Mouse (Mus musculus): ENCODE measurements around the gene Bscl2.
"Not testable (repeated sequence)": the region's sequence is repeated elsewhere in the genome, so short reads cannot be mapped to it uniquely, and the experiment has no call there.

Bscl2 gene

GRCm38 (mm10) chr19:8871267-8872186 is 34.3 kb downstream of the Bscl2 start, which contains the start of gene Ubxn1:
Ubxn1 (plus strand) TSS chr19:8871496.
- DNase-seq (ENCODE audit: low read depth, low spot score): peak; percentile 100

DNA sequence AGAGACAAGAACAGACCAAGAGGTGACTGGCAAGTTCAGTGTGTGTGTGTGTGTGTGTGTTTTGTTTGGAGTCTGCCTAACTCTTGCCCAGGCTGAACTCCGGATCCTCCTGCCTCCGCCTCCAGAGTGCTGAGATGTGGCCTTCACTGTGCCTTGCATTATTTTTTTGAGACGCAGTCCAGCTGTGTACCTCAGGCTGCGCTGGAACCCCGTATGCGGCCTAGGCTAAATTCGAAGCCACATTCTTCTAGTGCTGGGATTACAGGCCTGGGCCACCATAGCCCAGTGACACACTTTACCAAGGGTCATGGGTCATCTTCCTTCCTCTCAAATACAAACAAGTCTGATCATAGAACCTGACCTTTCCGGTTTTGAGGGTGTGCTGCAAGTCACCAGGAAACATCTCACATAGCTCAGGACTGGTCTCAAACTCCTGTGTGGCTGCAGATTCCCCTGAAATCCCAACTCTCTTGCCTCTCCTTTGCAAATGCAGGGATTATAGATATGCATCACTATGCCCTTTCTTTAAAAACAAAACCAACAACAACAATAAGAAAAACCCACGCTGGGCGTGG is 35.1 kb downstream of the Bscl2 start:
- DNase-seq (ENCODE audit: low read depth, low spot score): peak; percentile 88

DNA sequence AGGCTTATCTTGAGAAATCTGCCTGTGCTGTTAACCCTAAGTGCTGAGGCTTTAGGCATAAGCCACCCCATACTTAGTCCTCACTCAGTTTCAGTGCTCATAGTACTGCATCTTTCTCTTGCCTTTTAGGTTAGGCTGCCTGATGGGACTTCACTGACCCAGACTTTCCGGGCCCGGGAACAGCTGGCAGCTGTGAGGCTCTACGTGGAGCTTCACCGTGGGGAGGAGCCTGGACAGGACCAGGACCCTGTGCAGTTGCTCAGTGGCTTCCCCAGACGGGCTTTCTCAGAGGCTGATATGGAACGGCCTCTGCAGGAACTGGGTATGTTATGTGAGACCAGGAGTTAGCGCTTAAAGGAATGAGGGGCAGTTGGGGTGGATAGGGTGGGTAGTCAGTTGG is 37.8 kb downstream of the Bscl2 start:
- no peak for DNase-seq (ENCODE audit: low read depth, low spot score)

- peak; percentile 94 for DNase-seq (ENCODE audit: low read depth, low spot score)
Measured at GRCm38 (mm10) chr19:8880311-8881033, 43.2 kb downstream of the Bscl2 start, which contains the start of gene Uqcc3. Uqcc3 (minus strand) TSS chr19:8880923.

- DNase-seq (ENCODE audit: low read depth, low spot score): no peak
Measured at GRCm38 (mm10) chr19:8881034-8881392, 43.7 kb downstream of the Bscl2 start.

GRCm38 (mm10) chr19:8883616-8884015 is 46.3 kb downstream of the Bscl2 start, which contains the start of the genes Lbhd1 and Gm49403:
Lbhd1 (plus strand) TSS chr19:8883732.
Gm49403 (plus strand) TSS chr19:8883930.
- no peak for DNase-seq (ENCODE audit: low read depth, low spot score)

DNA sequence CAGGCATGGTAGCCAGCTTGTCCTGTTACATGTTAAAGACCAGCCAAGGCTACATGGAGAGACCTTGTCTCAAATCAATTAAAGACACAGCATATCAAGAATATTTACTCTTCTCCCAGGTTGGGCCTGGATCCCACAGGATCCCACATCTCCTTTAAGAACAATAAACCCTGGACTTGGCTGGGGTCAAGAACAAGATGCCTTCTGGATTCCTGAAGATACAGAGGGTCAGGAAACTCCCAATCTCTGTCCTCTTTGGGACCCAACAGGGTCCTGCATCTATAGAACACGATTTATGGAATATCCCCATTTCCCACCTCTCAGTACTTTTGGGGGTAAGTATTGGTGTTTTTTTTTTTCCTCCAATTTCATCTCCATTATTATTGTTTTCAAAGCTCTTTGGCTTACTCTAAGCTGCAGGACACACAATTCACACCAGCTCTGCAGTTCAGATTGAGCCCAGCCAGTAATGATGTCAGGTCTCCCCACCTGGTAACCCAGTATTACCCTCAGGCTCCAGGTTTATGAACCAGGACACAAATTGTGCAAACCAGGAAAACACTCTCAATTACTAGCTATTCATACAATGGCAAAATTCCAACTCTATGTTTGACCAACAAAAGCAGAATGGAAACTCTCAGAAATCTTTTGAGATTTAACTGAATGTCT is 49.8 kb downstream of the Bscl2 start:
- peak; percentile 63 for DNase-seq (ENCODE audit: low read depth, low spot score)

- peak; percentile 67 for DNase-seq (ENCODE audit: low read depth, low spot score)
Measured at GRCm38 (mm10) chr19:8887585-8888463, 50.6 kb downstream of the Bscl2 start.

DNA sequence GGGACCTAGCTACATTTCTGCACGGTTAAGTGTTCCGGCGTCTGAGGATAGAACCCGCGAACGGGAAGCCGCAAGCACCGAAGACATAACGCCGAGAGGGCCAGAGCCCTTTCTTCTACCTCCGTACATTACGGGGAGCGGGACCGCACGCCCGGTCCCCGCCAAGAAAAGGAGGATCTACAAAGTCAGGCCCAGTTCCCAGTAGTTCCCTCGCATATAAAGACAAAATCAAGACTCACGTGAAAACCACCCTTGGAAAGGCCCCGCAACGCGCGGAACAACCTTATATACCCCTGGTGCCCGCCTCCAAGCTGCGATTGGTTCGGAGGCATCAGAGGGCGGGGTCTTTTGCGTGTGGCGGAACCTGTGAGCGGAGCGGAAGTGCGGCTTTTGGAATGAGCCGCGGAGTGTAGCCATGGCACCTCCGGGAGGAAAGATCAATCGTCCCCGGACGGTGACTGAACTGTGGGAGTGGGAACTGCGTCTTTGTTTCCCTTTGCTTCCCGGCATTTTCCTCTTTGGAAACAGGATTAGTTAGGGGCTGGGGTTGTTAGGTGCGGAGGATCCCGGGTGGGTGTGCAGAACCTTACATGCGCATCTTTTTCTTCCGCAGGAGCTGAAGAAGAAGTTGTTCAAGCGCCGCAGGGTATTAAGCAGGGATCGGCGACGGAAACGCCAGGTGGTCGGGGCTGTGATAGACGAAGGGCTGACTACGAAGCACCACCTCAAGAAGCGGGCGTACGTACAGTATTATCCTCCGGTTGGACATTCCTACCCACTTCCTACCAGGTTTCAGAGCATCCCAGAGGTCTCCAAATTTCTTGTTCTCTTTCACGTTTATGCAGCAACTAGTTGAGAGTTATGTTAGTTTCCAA is 51.5 kb downstream of the Bscl2 start, which contains the start of the genes 1810009A15Rik and Gm49416:
Gene 1810009A15Rik, plus strand, starts transcription at position 343 of the 875 bp plus-strand sequence.
Gene Gm49416, plus strand, starts transcription at position 416 of the 875 bp plus-strand sequence.
- DNase-seq (ENCODE audit: low read depth, low spot score): peak; percentile 99

DNA sequence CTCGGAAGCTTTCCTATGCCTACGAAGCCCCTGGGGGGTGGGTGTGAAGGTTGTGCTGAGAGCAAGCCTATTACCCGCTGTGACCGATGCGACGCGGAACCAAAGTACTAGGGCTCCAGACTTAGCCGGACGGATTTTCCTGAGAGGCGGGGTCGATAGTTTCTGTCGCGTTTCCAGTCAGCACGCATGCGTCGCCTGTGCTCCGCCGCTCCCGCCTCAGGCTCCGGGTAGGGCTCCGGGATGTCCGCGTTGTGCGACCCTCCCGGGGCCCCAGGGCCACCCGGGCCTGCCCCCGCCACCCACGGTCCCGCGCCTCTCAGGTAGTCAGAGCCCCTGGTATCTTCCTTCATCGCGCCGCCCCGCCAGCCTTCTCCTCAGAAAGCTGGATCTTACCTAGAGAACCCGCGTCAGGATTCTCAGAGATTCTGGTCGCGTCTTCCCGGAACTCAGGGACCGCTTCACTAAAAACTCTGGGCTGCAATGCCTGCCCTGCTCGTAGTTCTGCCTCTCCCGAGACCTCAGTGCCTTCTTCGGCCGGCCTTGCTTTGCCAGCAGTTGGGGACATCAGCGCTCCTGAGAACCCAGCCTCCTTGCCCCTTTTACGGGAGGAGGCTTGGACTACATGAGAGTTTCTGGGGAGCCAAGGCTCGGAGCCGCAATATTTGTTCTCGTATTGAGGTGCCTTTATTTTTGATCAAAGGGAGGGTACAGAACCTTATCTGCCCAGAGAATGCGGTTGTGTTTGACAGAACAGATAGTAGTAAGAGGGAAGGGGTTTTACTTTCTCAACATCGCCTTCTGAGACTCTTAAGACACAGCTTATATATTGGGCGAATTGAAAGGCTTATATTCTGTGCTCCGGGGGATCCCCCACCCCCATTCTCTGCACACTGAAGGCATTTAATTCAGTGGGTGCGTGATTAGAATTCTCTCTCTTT is 55.8 kb downstream of the Bscl2 start, which contains the start of gene Ints5:
Gene Ints5, plus strand, starts transcription at position 177 of the 938 bp plus-strand sequence.
- DNase-seq (ENCODE audit: low read depth, low spot score): peak; percentile 94

DNA sequence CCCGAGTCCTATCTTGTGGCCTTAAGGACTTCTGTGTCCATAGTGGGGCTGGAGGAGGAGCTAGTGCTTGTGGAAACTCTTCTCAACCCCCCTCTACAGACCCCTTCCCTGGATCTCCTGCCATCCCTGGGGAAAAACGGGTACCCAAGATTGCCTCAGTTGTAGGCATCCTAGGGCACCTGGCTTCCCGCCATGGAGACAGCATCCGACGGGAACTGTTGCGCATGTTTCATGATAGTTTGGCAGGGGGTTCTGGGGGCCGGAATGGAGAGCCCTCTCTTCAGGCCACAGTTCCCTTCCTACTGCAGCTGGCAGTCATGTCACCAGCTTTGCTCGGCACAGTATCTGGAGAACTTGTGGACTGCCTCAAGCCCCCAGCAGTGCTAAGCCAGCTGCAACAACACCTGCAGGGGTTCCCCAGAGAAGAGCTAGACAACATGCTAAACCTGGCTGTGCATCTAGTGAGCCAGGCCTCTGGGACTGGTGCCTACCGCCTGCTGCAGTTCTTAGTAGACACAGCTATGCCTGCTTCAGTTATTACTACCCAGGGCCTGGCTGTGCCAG is 58.2 kb downstream of the Bscl2 start:
- no peak for DNase-seq (ENCODE audit: low read depth, low spot score)

GRCm38 (mm10) chr19:8896231-8896630 is 59.0 kb downstream of the Bscl2 start:
- not testable (repeated sequence) for DNase-seq (ENCODE audit: low read depth, low spot score)

- peak; percentile 82 for DNase-seq (ENCODE audit: low read depth, low spot score)
Measured at GRCm38 (mm10) chr19:8897211-8897864, 60.1 kb downstream of the Bscl2 start.

DNA sequence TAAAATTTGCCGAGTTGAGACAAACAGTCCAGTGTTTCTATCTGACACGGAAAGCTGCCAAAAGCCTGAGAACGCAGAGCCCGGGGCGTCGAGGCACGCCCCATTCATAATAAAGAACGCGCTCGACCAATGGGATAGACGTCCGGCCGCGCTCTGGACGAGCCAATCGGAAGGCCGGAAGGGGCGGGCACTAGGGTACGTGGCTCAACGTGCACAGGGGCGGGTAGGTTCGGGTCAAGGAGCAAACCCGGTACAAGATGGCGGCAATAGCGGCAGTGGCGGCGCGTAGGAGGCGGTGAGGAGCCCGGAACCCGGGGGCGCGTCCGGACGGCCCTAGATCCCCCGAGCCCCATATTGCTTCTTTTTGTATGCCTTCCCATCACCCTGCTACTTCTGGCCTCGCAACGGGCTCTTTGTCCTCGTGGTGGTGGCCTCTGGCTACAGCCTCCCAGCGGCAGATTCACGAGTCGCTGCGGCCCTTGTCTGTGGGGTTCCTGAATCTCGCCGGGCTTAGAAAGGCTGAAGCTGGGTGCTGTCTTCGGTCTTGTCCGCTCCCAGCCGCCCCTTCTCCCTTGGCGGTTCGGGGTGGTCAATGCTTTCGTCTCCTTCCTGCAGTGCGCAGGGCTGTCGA is 60.7 kb downstream of the Bscl2 start, which contains the start of gene Ganab:
Gene Ganab, plus strand, starts transcription at position 207 of the 631 bp plus-strand sequence.
- DNase-seq (ENCODE audit: low read depth, low spot score): peak; percentile 98

All from R1 (cell line).